Mouse (Mus musculus): ENCODE results near the gene Atp5c1. TPM values are rescaled to one million over a fixed set of nuclear protein-coding genes. Genes with fewer than 3 reads are reported as not detected.

The Atp5c1 gene
- polyA plus RNA-seq, 1 experiment from 2014 or later: 528 TPM

DNA sequence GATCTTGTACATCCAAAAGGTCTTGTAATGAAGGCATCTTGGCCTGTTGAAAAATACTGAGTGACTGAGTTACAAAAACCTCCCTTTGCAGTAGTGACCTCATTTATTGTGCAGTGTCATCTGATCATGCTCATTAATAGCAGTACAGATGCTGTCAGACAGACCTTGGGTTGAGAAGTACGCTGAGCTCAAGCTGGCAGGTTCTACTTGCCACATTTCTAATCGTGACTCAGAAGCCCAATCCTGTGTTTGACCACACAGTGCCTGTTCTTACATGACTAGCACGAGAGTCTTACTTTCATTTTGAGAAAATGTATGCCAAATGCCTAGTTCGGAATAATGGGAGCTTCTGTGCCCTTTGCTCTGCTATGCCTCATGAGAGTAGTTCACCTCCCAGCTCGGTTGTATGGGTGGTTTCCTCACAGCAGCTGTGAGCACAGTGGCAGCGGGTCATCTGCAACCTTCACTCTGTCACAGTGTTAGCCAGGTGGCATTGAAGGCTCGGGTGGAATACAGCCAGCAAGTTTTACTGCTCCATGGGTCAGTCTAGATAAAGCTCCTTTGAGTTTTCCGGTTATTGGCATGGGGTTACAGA lies 7.0 kb upstream of the Atp5c1 start:
- H3K27ac ChIP-seq: no peak overlapping the region
- no peak overlapping the region for H3K4me3 ChIP-seq
- peaks cover 70% of the 10 kb centered on the region for H3K36me3 ChIP-seq
- H3K4me1 ChIP-seq: no peaks in the 10 kb centered on the region
- H3K4me2 ChIP-seq (replicated peaks): no peak overlapping the region
- no peak for ATAC-seq (ENCODE audit: low FRiP score, low read depth)
- no peaks in the 10 kb centered on the region for H3K27me3 ChIP-seq
- no peak overlapping the region for H3K9ac ChIP-seq
- H3K9me3 ChIP-seq: no peaks in the 10 kb centered on the region
- 82% methylated on average over 8 of the region's 8 CpGs for WGBS

DNA sequence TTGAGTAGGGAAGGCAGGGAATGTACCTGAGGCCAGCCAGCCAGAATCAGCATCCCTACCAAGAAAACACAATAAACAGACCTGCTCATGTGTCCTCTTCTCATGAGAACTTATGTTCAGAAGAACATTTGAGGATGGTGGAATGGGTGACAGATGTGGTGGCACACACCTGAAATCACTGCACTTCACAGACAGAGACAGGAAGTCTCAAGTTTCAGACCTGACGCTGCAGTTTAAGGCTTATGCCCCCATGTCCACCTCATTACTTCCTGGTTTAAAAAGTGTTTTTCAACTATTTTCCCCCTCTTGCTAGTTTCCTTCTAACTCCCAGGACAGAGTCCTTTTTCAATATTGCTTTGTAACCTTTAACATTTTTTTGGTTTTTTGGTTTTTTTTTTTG lies 2.4 kb upstream of the Atp5c1 start:
- no peak overlapping the region for H3K4me3 ChIP-seq
- 24% methylated on average over 1 of the region's 1 CpGs for WGBS
- no peaks in the 10 kb centered on the region for H3K9me3 ChIP-seq
- no peak overlapping the region for H3K9ac ChIP-seq
- H3K27me3 ChIP-seq: no peaks in the 10 kb centered on the region
- no peak for ATAC-seq (ENCODE audit: low FRiP score, low read depth)
- peaks cover 32% of the 10 kb centered on the region for H3K36me3 ChIP-seq
- no peak overlapping the region for H3K4me2 ChIP-seq (replicated peaks)
- no peak overlapping the region for H3K27ac ChIP-seq
- H3K4me1 ChIP-seq: peaks cover 25% of the 10 kb centered on the region

DNA sequence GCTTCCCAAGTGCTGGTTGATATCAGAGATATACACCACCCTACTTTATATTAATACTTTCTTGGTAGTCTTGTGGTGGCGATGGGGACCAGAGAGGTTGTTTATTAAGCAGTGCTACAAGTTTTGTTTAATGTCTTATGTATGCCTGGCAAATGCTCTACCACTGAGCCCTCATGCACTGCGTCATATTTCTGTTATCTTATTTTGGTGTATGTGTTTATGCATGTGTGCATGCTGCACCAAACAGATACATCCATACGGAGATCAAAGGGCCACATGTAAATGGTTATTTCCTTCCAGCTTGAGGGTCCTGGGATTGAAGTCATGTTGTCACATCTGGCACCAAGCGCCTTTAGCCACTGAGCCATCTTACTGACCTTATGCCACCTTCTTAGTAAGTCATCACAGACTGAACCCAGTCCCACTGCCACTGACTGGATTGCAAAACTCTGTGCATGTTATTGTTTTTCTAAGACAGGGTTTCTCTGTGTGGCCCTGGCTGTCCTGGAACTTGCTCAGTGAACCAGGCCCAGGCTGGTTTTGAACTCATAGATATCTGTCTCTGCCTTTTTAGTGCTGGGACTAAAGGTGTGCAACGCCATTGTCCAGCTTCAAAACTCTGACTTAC lies 1.3 kb upstream of the Atp5c1 start:
- no peak overlapping the region for H3K27ac ChIP-seq
- H3K9ac ChIP-seq: peak overlapping the region; percentile 43; the same call in 1 of the 2 replicates
- H3K27me3 ChIP-seq: no peaks in the 10 kb centered on the region
- no peaks in the 10 kb centered on the region for H3K9me3 ChIP-seq
- peaks cover 21% of the 10 kb centered on the region for H3K36me3 ChIP-seq
- H3K4me2 ChIP-seq (replicated peaks): peak overlapping the region; percentile 72
- peaks cover 29% of the 10 kb centered on the region for H3K4me1 ChIP-seq
- WGBS: 81% methylated on average over 5 of the region's 5 CpGs
- no peak for ATAC-seq (ENCODE audit: low FRiP score, low read depth)
- peak overlapping the region; percentile 93 for H3K4me3 ChIP-seq

GRCm38 (mm10) chr2:10079745-10080309 lies 483 bp downstream of the Atp5c1 start:
- Histone ChIP-seq H3K9me3 (no peaks in the 10 kb centered on the region), H3K4me3 (peak overlapping the region; percentile 93), H3K4me1 (peaks cover 29% of the 10 kb centered on the region), H3K9ac (peak overlapping the region; percentile 99), H3K27me3 (no peaks in the 10 kb centered on the region), H3K4me2 (replicated peaks) (peak overlapping the region; percentile 71), H3K27ac (peak overlapping the region; percentile 87), H3K36me3 (peaks cover 10% of the 10 kb centered on the region)
- no peak for ATAC-seq (ENCODE audit: low FRiP score, low read depth)
- under 1% methylated on average over 28 of the region's 28 CpGs for WGBS

GRCm38 (mm10) chr2:10076675-10077074 lies 3.6 kb downstream of the Atp5c1 start:
- Histone ChIP-seq H3K27me3 (no peaks in the 10 kb centered on the region), H3K36me3 (peaks cover 19% of the 10 kb centered on the region), H3K4me3 (no peak overlapping the region), H3K27ac (no peak overlapping the region), H3K9me3 (no peaks in the 10 kb centered on the region), H3K4me1 (peaks cover 32% of the 10 kb centered on the region), H3K9ac (no peak overlapping the region), H3K4me2 (replicated peaks) (no peak overlapping the region)
- 92% methylated on average over 8 of the region's 8 CpGs for WGBS
- ATAC-seq (ENCODE audit: low FRiP score, low read depth): no peak

DNA sequence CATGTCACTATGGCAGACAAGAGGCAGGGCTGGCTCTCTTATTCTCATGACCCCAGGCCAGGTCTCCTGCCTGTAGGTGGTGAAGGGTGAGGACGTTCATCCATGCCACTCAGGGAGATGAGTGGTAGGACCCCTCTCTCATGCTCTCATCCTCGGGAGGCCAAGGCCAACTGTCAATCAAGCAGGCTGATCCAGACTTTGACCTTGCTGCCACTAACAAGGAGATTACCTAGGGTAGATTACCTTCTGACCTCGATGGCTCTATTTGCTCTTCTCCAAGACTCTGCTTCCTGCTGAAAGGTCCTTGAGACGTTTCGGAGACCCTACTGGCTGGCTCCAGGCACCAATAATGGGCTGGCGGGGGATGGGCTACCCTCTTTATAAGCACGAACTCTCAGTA lies 5.8 kb downstream of the Atp5c1 start:
- H3K27me3 ChIP-seq: no peaks in the 10 kb centered on the region
- peaks cover 27% of the 10 kb centered on the region for H3K4me1 ChIP-seq
- H3K9me3 ChIP-seq: no peaks in the 10 kb centered on the region
- no peak for ATAC-seq (ENCODE audit: low FRiP score, low read depth)
- 81% methylated on average over 7 of the region's 7 CpGs for WGBS
- peaks cover 25% of the 10 kb centered on the region for H3K36me3 ChIP-seq
- no peak overlapping the region for H3K4me2 ChIP-seq (replicated peaks)
- H3K27ac ChIP-seq: no peak overlapping the region
- no peak overlapping the region for H3K9ac ChIP-seq
- no peak overlapping the region for H3K4me3 ChIP-seq

- Histone ChIP-seq H3K9me3 (no peaks in the 10 kb centered on the region), H3K9ac (no peak overlapping the region), H3K36me3 (peaks cover 44% of the 10 kb centered on the region), H3K4me1 (0 out of 2 replicates have a peak, but pooled peaks cover 6% of the 10 kb centered on the region), H3K27me3 (no peaks in the 10 kb centered on the region), H3K4me2 (replicated peaks) (no peak overlapping the region), H3K4me3 (no peak overlapping the region), H3K27ac (no peak overlapping the region)
- ATAC-seq (ENCODE audit: low FRiP score, low read depth): no peak
- WGBS: 73% methylated on average over 7 of the region's 7 CpGs
Observed at GRCm38 (mm10) chr2:10071751-10072150, 8.6 kb downstream of the Atp5c1 start.

DNA sequence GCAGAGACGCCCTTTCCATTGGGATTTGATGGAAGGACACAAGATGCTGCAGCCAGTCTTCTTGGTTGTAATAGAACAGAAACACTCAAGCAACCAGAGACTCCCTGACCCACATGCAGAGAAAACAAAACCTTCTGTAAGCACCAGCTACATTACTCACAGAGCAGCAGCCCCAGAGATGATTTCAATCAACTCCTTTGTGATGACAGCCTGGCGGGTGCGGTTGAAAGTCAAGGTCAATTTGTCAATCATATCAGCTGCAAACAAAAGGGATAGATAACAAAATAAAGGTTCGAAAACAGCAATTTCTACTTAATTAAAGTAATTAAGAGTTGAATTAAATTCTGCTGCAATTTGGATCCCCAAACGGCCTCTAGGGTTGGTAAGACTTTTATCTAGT lies 21.5 kb downstream of the Atp5c1 start:
- Histone ChIP-seq H3K27me3 (no peaks in the 10 kb centered on the region), H3K4me3 (no peak overlapping the region), H3K4me2 (replicated peaks) (no peak overlapping the region), H3K4me1 (no peaks in the 10 kb centered on the region), H3K27ac (no peak overlapping the region), H3K9ac (no peak overlapping the region), H3K36me3 (peaks cover 87% of the 10 kb centered on the region), H3K9me3 (no peaks in the 10 kb centered on the region)
- no peak for ATAC-seq (ENCODE audit: low FRiP score, low read depth)
- 86% methylated on average over 5 of the region's 5 CpGs for WGBS

GRCm38 (mm10) chr2:10051996-10052395 lies 28.3 kb downstream of the Atp5c1 start:
- H3K36me3 ChIP-seq: peaks cover 30% of the 10 kb centered on the region
- no peak for ATAC-seq (ENCODE audit: low FRiP score, low read depth)
- no peak overlapping the region for H3K4me3 ChIP-seq
- no peak overlapping the region for H3K27ac ChIP-seq
- peaks cover 13% of the 10 kb centered on the region for H3K4me1 ChIP-seq
- H3K9me3 ChIP-seq: no peaks in the 10 kb centered on the region
- no peak overlapping the region for H3K4me2 ChIP-seq (replicated peaks)
- H3K9ac ChIP-seq: no peak overlapping the region
- 91% methylated on average over 1 of the region's 1 CpGs for WGBS
- H3K27me3 ChIP-seq: no peaks in the 10 kb centered on the region

GRCm38 (mm10) chr2:10050878-10051277 lies 29.4 kb downstream of the Atp5c1 start:
- Histone ChIP-seq H3K4me3 (no peak overlapping the region), H3K36me3 (peaks cover 22% of the 10 kb centered on the region), H3K4me1 (peaks cover 17% of the 10 kb centered on the region), H3K9me3 (no peaks in the 10 kb centered on the region), H3K27ac (no peak overlapping the region), H3K9ac (no peak overlapping the region), H3K4me2 (replicated peaks) (no peak overlapping the region), H3K27me3 (no peaks in the 10 kb centered on the region)
- ATAC-seq (ENCODE audit: low FRiP score, low read depth): no peak
- WGBS: 81% methylated on average over 3 of the region's 3 CpGs

DNA sequence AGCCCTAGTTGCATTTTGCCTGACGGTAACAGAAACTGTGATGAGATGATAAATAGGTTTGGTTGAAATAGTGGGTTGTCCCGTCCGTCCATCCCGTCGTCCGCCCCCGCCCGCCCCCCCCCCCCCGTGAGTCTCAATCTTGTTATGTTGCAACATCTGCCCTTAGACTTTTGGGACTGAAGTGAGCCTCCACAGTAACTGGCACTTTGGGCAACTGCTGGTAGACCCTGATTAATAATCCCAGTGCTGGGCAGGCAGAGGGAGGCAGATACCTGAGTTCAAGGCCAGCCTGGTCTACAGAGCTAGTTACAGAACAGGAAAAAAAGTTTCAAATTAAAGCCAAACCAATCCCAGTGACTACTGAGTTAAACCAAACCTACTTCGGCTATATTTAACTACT lies 30.9 kb downstream of the Atp5c1 start:
- ATAC-seq (ENCODE audit: low FRiP score, low read depth): no peak
- peak overlapping the region; percentile 68 for H3K4me2 ChIP-seq (replicated peaks)
- H3K36me3 ChIP-seq: peaks cover 8% of the 10 kb centered on the region
- no peak overlapping the region for H3K27ac ChIP-seq
- H3K4me3 ChIP-seq: peak overlapping the region; percentile 94
- H3K9ac ChIP-seq: peak overlapping the region; percentile 35
- H3K27me3 ChIP-seq: no peaks in the 10 kb centered on the region
- H3K9me3 ChIP-seq: no peaks in the 10 kb centered on the region
- WGBS: 17% methylated on average over 10 of the region's 10 CpGs
- peaks cover 17% of the 10 kb centered on the region for H3K4me1 ChIP-seq

- peak within 1 kb of the TSS; percentile 63 for H3K27ac ChIP-seq
Observed at GRCm38 (mm10) chr2:10048461-10048860, 31.8 kb downstream of the Atp5c1 start, which contains the start of gene Taf3. Gene Taf3 (minus strand): TSS chr2:10048596.

More at GRCm38 (mm10) chr2:10048461-10048860, 31.8 kb downstream of the Atp5c1 start, which contains the start of gene Taf3:
- Histone ChIP-seq H3K36me3 (no peaks in the 10 kb centered on the region), H3K9ac (peak within 1 kb of the TSS; percentile 85), H3K27me3 (no peaks in the 10 kb centered on the region), H3K4me2 (replicated peaks) (peak within 1 kb of the TSS; percentile 87), H3K4me1 (peaks cover 17% of the 10 kb centered on the region), H3K4me3 (peak within 1 kb of the TSS; percentile 94), H3K9me3 (no peaks in the 10 kb centered on the region)
- peak; percentile 94 for ATAC-seq (ENCODE audit: low FRiP score, low read depth)
- WGBS: under 1% methylated on average over 36 of the region's 36 CpGs

Measured in limb, embryonic 13.5 days (tissue).